In genomic region chr7:126855641-126856040, GRCm38 (mm10) we compare ENCODE assay signal across 34 mouse cellular contexts. TPM values are rescaled to one million over a fixed set of nuclear protein-coding genes. Genes with fewer than 3 reads are reported as not detected.
A peak's percentile ranks its signal among the peaks of the same experiment; 100 is the strongest.
DNase-seq lines count a peak whose midpoint lies in the region; ATAC-seq and TF ChIP-seq lines count a peak whose summit lies in the region.
"Had no signal": no experiment of that assay in that cellular context is flagged by ENCODE, and none has a peak within 500 bp of the region (broad histone marks: within the 10 kb centered on the region; RNA-seq: fewer than 3 reads in every experiment).

No protein-coding gene starts in this region.

- no peak overlapping the region for H3K9ac ChIP-seq in forebrain, embryonic 12.5 days
- H3K9ac ChIP-seq in forebrain, embryonic 15.5 days (replicated peaks): no peak overlapping the region
- H3K9ac ChIP-seq in neural tube, embryonic 15.5 days (replicated peaks): 0 out of 2 replicates have a peak overlapping the region, but pooled peaks have one; percentile 7
- H3K9ac ChIP-seq: embryonic facial prominence, embryonic 13.5 days; intestine, embryonic 15.5 days had no signal

- peaks cover 10% of the 10 kb centered on the region for H3K27me3 ChIP-seq in forebrain, embryonic 12.5 days
- no peaks in the 10 kb centered on the region for H3K27me3 ChIP-seq in forebrain, embryonic 15.5 days
- no peaks in the 10 kb centered on the region for H3K27me3 ChIP-seq in neural tube, embryonic 15.5 days (replicated peaks)
- H3K27me3 ChIP-seq: intestine, embryonic 15.5 days had no signal

- DNase-seq in layer of hippocampus, adult 2 months (ENCODE audit: low spot score in 2 of 2): no peak
- DNase-seq in layer of hippocampus, postnatal 14 days (ENCODE audit: low spot score in 2 of 2): no peak
- DNase-seq in cerebellum, postnatal 10 days: peak; percentile 60 to 62
- no peak for DNase-seq in frontal cortex, postnatal 10 days (ENCODE audit: low spot score in 2 of 2)
- DNase-seq: adrenal gland, postnatal 10 days; embryo, embryonic 11 days; heart, postnatal 10 days; kidney, adult 8-10 months; kidney, postnatal 10 days; thymus, adult 18-20 months; thymus, postnatal 36 days had no signal

- H3K4me1 ChIP-seq in forebrain, embryonic 12.5 days: peaks cover 18% of the 10 kb centered on the region
- H3K4me1 ChIP-seq in forebrain, embryonic 15.5 days: peaks cover under 1% of the 10 kb centered on the region
- peaks cover 3% of the 10 kb centered on the region for H3K4me1 ChIP-seq in neural tube, embryonic 15.5 days

- 0 out of 2 replicates have a peak overlapping the region, but pooled peaks have one; percentile 8 for H3K27ac ChIP-seq in forebrain, embryonic 12.5 days
- no peak overlapping the region for H3K27ac ChIP-seq in forebrain, embryonic 15.5 days (replicated peaks)
- peak overlapping the region; percentile 51; the same call in 1 of the 2 replicates for H3K27ac ChIP-seq in layer of hippocampus, adult 2 months
- H3K27ac ChIP-seq in neural tube, embryonic 15.5 days (replicated peaks): no peak overlapping the region
- H3K27ac ChIP-seq: embryonic facial prominence, embryonic 13.5 days; hindbrain, embryonic 10.5 days; intestine, embryonic 15.5 days; midbrain, embryonic 10.5 days had no signal

- H3K4me3 ChIP-seq in forebrain, embryonic 12.5 days (replicated peaks): no peak overlapping the region
- H3K4me3 ChIP-seq in forebrain, embryonic 15.5 days: no peak overlapping the region
- H3K4me3 ChIP-seq in layer of hippocampus, adult 2 months: no peak overlapping the region
- no peak overlapping the region for H3K4me3 ChIP-seq in neural tube, embryonic 15.5 days (replicated peaks)
- H3K4me3 ChIP-seq: embryonic facial prominence, embryonic 13.5 days; erythroblast, embryonic 14.5 days; hindbrain, embryonic 10.5 days; intestine, embryonic 15.5 days; midbrain, embryonic 10.5 days; myocyte had no signal

- TF ChIP-seq CTCF in layer of hippocampus, adult 2 months (conservative IDR thresholded peaks at IDR 0.05): no peak; the same call in 1 of the 2 replicates

- 70% methylated on average over 3 of the region's 3 CpGs for WGBS in forebrain, embryonic 12.5 days
- WGBS in forebrain, embryonic 15.5 days: 65% methylated on average over 3 of the region's 3 CpGs
- 81% methylated on average over 3 of the region's 3 CpGs for WGBS in neural tube, embryonic 15.5 days

- H3K9me3 ChIP-seq in forebrain, embryonic 12.5 days: no peaks in the 10 kb centered on the region
- H3K9me3 ChIP-seq in forebrain, embryonic 15.5 days: no peaks in the 10 kb centered on the region
- H3K9me3 ChIP-seq in neural tube, embryonic 15.5 days (replicated peaks): no peaks in the 10 kb centered on the region
- H3K9me3 ChIP-seq: embryonic facial prominence, embryonic 13.5 days; hindbrain, embryonic 10.5 days; intestine, embryonic 15.5 days; midbrain, embryonic 10.5 days had no signal

- peaks cover 86% of the 10 kb centered on the region for H3K36me3 ChIP-seq in forebrain, embryonic 12.5 days (replicated peaks)
- H3K36me3 ChIP-seq in forebrain, embryonic 15.5 days: peaks cover 58% of the 10 kb centered on the region
- H3K36me3 ChIP-seq in neural tube, embryonic 15.5 days: peaks cover 68% of the 10 kb centered on the region

- ATAC-seq in forebrain, embryonic 12.5 days (ENCODE audit: low FRiP score): no peak
- no peak for ATAC-seq in forebrain, embryonic 15.5 days (replicated peaks)
- ATAC-seq in neural tube, embryonic 15.5 days (ENCODE audit: low FRiP score): no peak
- ATAC-seq: forebrain, embryonic 14.5 days; intestine, embryonic 15.5 days; midbrain, embryonic 16.5 days had no signal

- H3K4me2 ChIP-seq in forebrain, embryonic 12.5 days: no peak overlapping the region
- no peak overlapping the region for H3K4me2 ChIP-seq in forebrain, embryonic 15.5 days (replicated peaks)
- no peak overlapping the region for H3K4me2 ChIP-seq in neural tube, embryonic 15.5 days
- H3K4me2 ChIP-seq: embryonic facial prominence, embryonic 13.5 days; heart, embryonic 11.5 days; intestine, embryonic 15.5 days had no signal

RNA-seq across cellular contexts. Expression of gene Hirip3, which starts 6.1 kb away (rescaled TPM):
- polyA plus RNA-seq in forebrain, embryonic 12.5 days (2016; fragmentation: Nextera tagmentation; extraction: Ambion mirVana): 53.3 TPM in 2 replicates
- polyA plus RNA-seq in forebrain, embryonic 15.5 days (2015; fragmentation: Nextera tagmentation; extraction: Ambion mirVana): 30.7 and 31.8 TPM in 2 replicates
- 10 to 100 TPM; 32.2 to 38.5 TPM for total RNA-seq in layer of hippocampus, adult 2 months (2021)
- total RNA-seq in layer of hippocampus, postnatal 14 days (2021): 10 to 100 TPM; 27.6 to 34.7 TPM
- polyA plus RNA-seq in neural tube, embryonic 15.5 days (2015; fragmentation: Nextera tagmentation; extraction: Ambion mirVana): 20.3 and 28.6 TPM in 2 replicates

RNA-seq across cellular contexts. Expression of gene Ino80e, which starts 6.5 kb away (rescaled TPM):
- 96.5 and 108 TPM in 2 replicates for polyA plus RNA-seq in forebrain, embryonic 12.5 days (2016; fragmentation: Nextera tagmentation; extraction: Ambion mirVana)
- polyA plus RNA-seq in forebrain, embryonic 15.5 days (2015; fragmentation: Nextera tagmentation; extraction: Ambion mirVana): 86.2 and 98.8 TPM in 2 replicates
- total RNA-seq in layer of hippocampus, adult 2 months (2021): 10 to 100 TPM; 49.2 to 49.4 TPM
- 10 to 100 TPM; 46.1 to 50.1 TPM for total RNA-seq in layer of hippocampus, postnatal 14 days (2021)
- polyA plus RNA-seq in neural tube, embryonic 15.5 days (2015; fragmentation: Nextera tagmentation; extraction: Ambion mirVana): 89.4 and 90.5 TPM in 2 replicates

RNA-seq across cellular contexts. Expression of gene Doc2a, which starts 8.4 kb away (rescaled TPM):
- polyA plus RNA-seq in forebrain, embryonic 12.5 days (2016; fragmentation: Nextera tagmentation; extraction: Ambion mirVana): 5.5 and 6.6 TPM in 2 replicates
- polyA plus RNA-seq in forebrain, embryonic 15.5 days (2015; fragmentation: Nextera tagmentation; extraction: Ambion mirVana): 9.0 and 9.1 TPM in 2 replicates
- total RNA-seq in layer of hippocampus, adult 2 months (2021): 10 to 100 TPM; 19.2 to 20.5 TPM
- total RNA-seq in layer of hippocampus, postnatal 14 days (2021): 10 to 100 TPM; 22.8 to 25.8 TPM
- polyA plus RNA-seq in neural tube, embryonic 15.5 days (2015; fragmentation: Nextera tagmentation; extraction: Ambion mirVana): 36.2 and 39.3 TPM in 2 replicates
- total RNA-seq: gastrocnemius, adult 18-20 months; heart, postnatal 10 days; liver, adult 2 months; neutrophil, adult 5-6 weeks had no signal
- polyA plus RNA-seq: C2C12; erythroblast, embryonic 14.5 days; gonadal fat pad, adult 2 months; liver, adult 2 months; liver, embryonic 16.5 days; myocyte had no signal

RNA-seq across cellular contexts. Expression of gene 4930451I11Rik, which starts 24.2 kb away (rescaled TPM):
- polyA plus RNA-seq in forebrain, embryonic 12.5 days (2016; fragmentation: Nextera tagmentation; extraction: Ambion mirVana): not detected in 2 replicates
- polyA plus RNA-seq in forebrain, embryonic 15.5 days (2015; fragmentation: Nextera tagmentation; extraction: Ambion mirVana): not detected in 2 replicates
- total RNA-seq in layer of hippocampus, adult 2 months (2021): not detected
- total RNA-seq in layer of hippocampus, postnatal 14 days (2021): not detected
- polyA plus RNA-seq in neural tube, embryonic 15.5 days (2015; fragmentation: Nextera tagmentation; extraction: Ambion mirVana): not detected in 2 replicates
- total RNA-seq: adrenal gland, postnatal 10 days; gastrocnemius, adult 18-20 months; heart, postnatal 10 days; layer of hippocampus, postnatal 25 days; left cerebral cortex, postnatal 10 days; liver, adult 2 months; neutrophil, adult 5-6 weeks had no signal
- polyA plus RNA-seq: C2C12; embryonic facial prominence, embryonic 13.5 days; erythroblast, embryonic 14.5 days; forebrain, embryonic 14.5 days; gonadal fat pad, adult 2 months; heart, embryonic 11.5 days; hindbrain, embryonic 10.5 days; intestine, embryonic 15.5 days; limb, embryonic 11.5 days; liver, adult 2 months; liver, embryonic 16.5 days; lung, embryonic 16.5 days; midbrain, embryonic 10.5 days; midbrain, embryonic 16.5 days; myocyte; stomach, embryonic 16.5 days had no signal

RNA-seq across cellular contexts. Expression of gene Taok2, which starts 28.9 kb away (rescaled TPM):
- 60.9 and 65.4 TPM in 2 replicates for polyA plus RNA-seq in forebrain, embryonic 12.5 days (2016; fragmentation: Nextera tagmentation; extraction: Ambion mirVana)
- polyA plus RNA-seq in forebrain, embryonic 15.5 days (2015; fragmentation: Nextera tagmentation; extraction: Ambion mirVana): 54.1 and 56.8 TPM in 2 replicates
- 100 to 1,000 TPM; 154 to 163 TPM for total RNA-seq in layer of hippocampus, adult 2 months (2021)
- total RNA-seq in layer of hippocampus, postnatal 14 days (2021): 100 to 1,000 TPM; 141 to 147 TPM
- 52.4 and 55.2 TPM in 2 replicates for polyA plus RNA-seq in neural tube, embryonic 15.5 days (2015; fragmentation: Nextera tagmentation; extraction: Ambion mirVana)

Comparison
In these comparisons a context has a peak if more than half of its experiments do, and no peak if none do; other contexts are left out.
1. H3K27ac ChIP-seq: peak in forebrain, embryonic 12.5 days (single experiment) and layer of hippocampus, adult 2 months (single experiment); none in forebrain, embryonic 15.5 days (single experiment) and neural tube, embryonic 15.5 days (single experiment).
2. DNase-seq: peak in cerebellum, postnatal 10 days (2 of 2); none in layer of hippocampus, adult 2 months (0 of 2), layer of hippocampus, postnatal 14 days (0 of 2) and frontal cortex, postnatal 10 days (0 of 2).